Mouse (Mus musculus): ENCODE results near the gene Tmprss5. TPM values are rescaled to one million over a fixed set of nuclear protein-coding genes. Genes with fewer than 3 reads are reported as not detected.

The Tmprss5 gene
- polyA plus RNA-seq (2014; fragmentation: Nextera tagmentation; extraction: Ambion mirVana) = 1.1 and 1.2 TPM in 2 replicates

DNA sequence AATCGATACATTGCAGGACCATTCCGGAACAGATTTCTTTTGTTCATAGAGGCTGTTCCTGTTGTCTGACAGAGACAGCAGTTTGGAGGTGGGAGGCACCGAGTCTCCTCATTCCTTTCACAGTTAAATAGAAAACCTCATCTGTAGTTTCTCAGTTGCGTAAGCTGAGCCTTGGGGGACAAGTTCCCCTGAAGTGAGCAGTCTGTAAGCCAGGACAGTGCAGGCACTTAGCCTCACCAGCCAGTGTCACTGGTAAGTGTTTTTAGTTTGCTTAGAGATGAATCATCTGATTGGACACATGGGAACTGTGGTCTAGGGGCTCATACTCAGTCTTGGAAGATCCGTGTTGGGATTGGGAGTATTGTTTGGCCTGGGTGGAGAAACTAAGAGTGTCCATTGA is at the start of gene Tmprss5:
Tmprss5 (plus strand) TSS at position 154 of the 400 bp plus-strand sequence.
- H3K4me2 ChIP-seq (replicated peaks; ENCODE audit: low read depth, low read length) = no peak within 1 kb of the TSS
- no peaks in the 10 kb centered on the region for H3K9me3 ChIP-seq (ENCODE audit: control insufficient read depth, low read length)
- no peak within 1 kb of the TSS for H3K9ac ChIP-seq (ENCODE audit: low read depth, low read length)
- DNase-seq (ENCODE audit: low spot score) (peak; percentile 21), ATAC-seq (ENCODE audit: low FRiP score) (no peak)
- H3K4me1 ChIP-seq (replicated peaks; ENCODE audit: control insufficient read depth, insufficient read depth, low read length) = no peaks in the 10 kb centered on the region
- H3K27me3 ChIP-seq (ENCODE audit: control insufficient read depth, insufficient read depth, low read length) = no peaks in the 10 kb centered on the region
- no peak within 1 kb of the TSS for H3K4me3 ChIP-seq (ENCODE audit: low read depth, low read length)
- H3K36me3 ChIP-seq (ENCODE audit: control insufficient read depth, insufficient read depth, low read length) = no peaks in the 10 kb centered on the region
- H3K27ac ChIP-seq (ENCODE audit: low read depth, low read length) = no peak within 1 kb of the TSS
- WGBS = 51% methylated on average over 5 of the region's 5 CpGs

DNA sequence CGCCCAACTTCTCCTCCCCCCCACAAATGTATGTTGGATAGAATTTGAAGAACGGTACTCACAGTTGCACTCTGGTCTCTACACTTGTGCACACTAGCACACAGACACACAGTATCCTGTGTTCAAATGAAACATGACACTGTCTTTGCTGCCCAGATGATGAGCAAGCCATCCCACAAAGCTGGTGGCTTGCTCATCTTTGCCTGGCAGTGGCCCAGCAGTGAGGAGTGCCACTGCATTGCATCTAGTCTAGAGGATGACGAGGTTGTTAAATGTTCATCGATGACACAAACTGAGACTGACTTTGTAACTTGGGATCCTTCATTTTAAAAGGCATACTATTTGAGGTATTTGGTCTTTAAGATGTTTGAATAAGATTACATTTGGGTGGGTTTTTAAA is 46.3 kb upstream of the Tmprss5 start:
- H3K9me3 ChIP-seq (ENCODE audit: control insufficient read depth, low read length) = no peaks in the 10 kb centered on the region
- DNase-seq (ENCODE audit: low spot score) (no peak), ATAC-seq (ENCODE audit: low FRiP score) (no peak)
- no peak overlapping the region for H3K27ac ChIP-seq (ENCODE audit: low read depth, low read length)
- H3K4me2 ChIP-seq (replicated peaks; ENCODE audit: low read depth, low read length) = no peak overlapping the region
- no peaks in the 10 kb centered on the region for H3K27me3 ChIP-seq (ENCODE audit: control insufficient read depth, insufficient read depth, low read length)
- WGBS = 96% methylated on average over 4 of the region's 4 CpGs
- peaks cover 10% of the 10 kb centered on the region for H3K36me3 ChIP-seq (ENCODE audit: control insufficient read depth, insufficient read depth, low read length)
- H3K4me1 ChIP-seq (replicated peaks; ENCODE audit: control insufficient read depth, insufficient read depth, low read length) = no peaks in the 10 kb centered on the region
- no peak overlapping the region for H3K4me3 ChIP-seq (ENCODE audit: low read depth, low read length)
- H3K9ac ChIP-seq (ENCODE audit: low read depth, low read length) = no peak overlapping the region

DNA sequence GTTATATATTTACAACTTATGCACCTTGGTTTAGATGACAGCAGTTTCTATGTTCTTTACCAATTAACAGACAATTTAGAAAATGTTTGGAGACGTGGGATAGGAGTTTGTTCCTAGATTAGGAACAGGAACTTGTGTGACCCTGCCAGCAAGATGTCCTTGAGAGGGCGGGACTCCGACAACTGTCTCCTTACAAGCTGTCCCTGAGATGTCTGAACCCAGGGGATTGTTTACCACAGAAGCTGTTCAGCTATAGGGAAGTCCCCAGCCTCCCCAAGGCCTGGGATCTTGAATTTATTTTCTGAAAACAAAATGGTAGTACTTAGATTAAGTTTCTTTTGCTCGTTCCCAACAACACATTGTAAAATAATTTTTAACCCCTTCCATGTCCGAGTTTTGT is 30.2 kb upstream of the Tmprss5 start:
- 77% methylated on average over 5 of the region's 5 CpGs for WGBS
- no peaks in the 10 kb centered on the region for H3K36me3 ChIP-seq (ENCODE audit: control insufficient read depth, insufficient read depth, low read length)
- H3K4me2 ChIP-seq (replicated peaks; ENCODE audit: low read depth, low read length) = no peak overlapping the region
- H3K27ac ChIP-seq (ENCODE audit: low read depth, low read length) = no peak overlapping the region
- ATAC-seq (ENCODE audit: low FRiP score) (no peak), DNase-seq (ENCODE audit: low spot score) (no peak)
- H3K4me1 ChIP-seq (replicated peaks; ENCODE audit: control insufficient read depth, insufficient read depth, low read length) = no peaks in the 10 kb centered on the region
- H3K9ac ChIP-seq (ENCODE audit: low read depth, low read length) = no peak overlapping the region
- no peaks in the 10 kb centered on the region for H3K27me3 ChIP-seq (ENCODE audit: control insufficient read depth, insufficient read depth, low read length)
- no peaks in the 10 kb centered on the region for H3K9me3 ChIP-seq (ENCODE audit: control insufficient read depth, low read length)
- no peak overlapping the region for H3K4me3 ChIP-seq (ENCODE audit: low read depth, low read length)

- DNase-seq (ENCODE audit: low spot score) (peak; percentile 76), ATAC-seq (ENCODE audit: low FRiP score) (no peak)
- Histone ChIP-seq H3K36me3 (ENCODE audit: control insufficient read depth, insufficient read depth, low read length) (no peaks in the 10 kb centered on the region), H3K9ac (ENCODE audit: low read depth, low read length) (no peak overlapping the region), H3K27me3 (ENCODE audit: control insufficient read depth, insufficient read depth, low read length) (no peaks in the 10 kb centered on the region), H3K4me1 (replicated peaks; ENCODE audit: control insufficient read depth, insufficient read depth, low read length) (no peaks in the 10 kb centered on the region), H3K9me3 (ENCODE audit: control insufficient read depth, low read length) (no peaks in the 10 kb centered on the region), H3K4me2 (replicated peaks; ENCODE audit: low read depth, low read length) (no peak overlapping the region), H3K27ac (ENCODE audit: low read depth, low read length) (no peak overlapping the region), H3K4me3 (ENCODE audit: low read depth, low read length) (no peak overlapping the region)
- WGBS = 18% methylated on average over 5 of the region's 5 CpGs
These were observed 29.7 kb upstream of the Tmprss5 start for GRCm38 (mm10) chr9:49051349-49051748.

- Histone ChIP-seq H3K27ac (ENCODE audit: low read depth, low read length) (no peak overlapping the region), H3K27me3 (ENCODE audit: control insufficient read depth, insufficient read depth, low read length) (no peaks in the 10 kb centered on the region), H3K4me1 (replicated peaks; ENCODE audit: control insufficient read depth, insufficient read depth, low read length) (no peaks in the 10 kb centered on the region), H3K9me3 (ENCODE audit: control insufficient read depth, low read length) (no peaks in the 10 kb centered on the region), H3K9ac (ENCODE audit: low read depth, low read length) (no peak overlapping the region), H3K4me2 (replicated peaks; ENCODE audit: low read depth, low read length) (no peak overlapping the region), H3K36me3 (ENCODE audit: control insufficient read depth, insufficient read depth, low read length) (no peaks in the 10 kb centered on the region), H3K4me3 (ENCODE audit: low read depth, low read length) (no peak overlapping the region)
- 82% methylated on average over 3 of the region's 3 CpGs for WGBS
- DNase-seq (ENCODE audit: low spot score) (no peak), ATAC-seq (ENCODE audit: low FRiP score) (no peak)
These were observed 27.0 kb upstream of the Tmprss5 start for GRCm38 (mm10) chr9:49054028-49054427.

DNA sequence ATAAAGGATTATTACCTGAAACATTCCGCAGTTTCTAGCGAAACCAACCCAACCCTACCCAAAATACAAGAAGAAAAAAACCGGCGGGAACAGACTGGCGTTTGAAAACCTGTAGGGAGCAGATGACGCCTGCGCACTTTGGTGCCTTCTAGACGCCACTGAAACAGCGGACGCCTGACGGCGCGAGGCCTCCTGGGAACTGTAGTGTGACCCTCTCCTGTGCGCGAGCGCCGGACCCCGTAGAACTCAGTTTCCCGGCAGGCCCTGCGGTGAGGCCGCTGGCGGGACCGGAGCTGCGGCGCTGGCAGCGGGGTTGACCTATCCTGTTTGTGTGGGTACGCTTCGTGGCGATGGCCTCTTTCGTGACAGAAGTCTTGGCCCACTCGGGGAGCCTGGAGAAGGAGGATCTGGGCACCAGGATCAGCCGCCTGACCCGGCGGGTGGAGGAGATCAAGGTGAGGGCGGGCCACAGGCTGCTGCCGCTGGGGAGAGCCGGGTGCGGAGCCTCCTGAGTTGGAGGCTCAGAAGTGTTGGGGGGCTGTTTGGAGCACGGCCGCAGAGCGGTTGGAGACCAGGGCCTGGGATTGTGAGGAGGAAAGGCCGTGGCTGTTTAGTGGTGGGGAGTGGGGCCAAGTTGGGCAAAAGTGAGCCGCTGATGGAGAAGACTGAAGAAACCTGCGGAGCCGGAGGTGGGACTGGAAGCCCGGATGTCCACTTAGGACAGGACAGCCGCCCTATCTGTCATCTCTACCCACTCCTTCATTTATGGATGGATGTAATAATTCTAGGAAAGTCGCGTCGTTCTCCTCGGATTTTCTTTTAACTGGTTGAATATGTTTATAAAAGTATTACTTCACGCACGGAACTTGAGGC is 25.5 kb upstream of the Tmprss5 start, which contains the start of gene Zw10:
Zw10 (plus strand) TSS at position 281 of the 873 bp plus-strand sequence.
- WGBS = under 1% methylated on average over 53 of the region's 53 CpGs
- Histone ChIP-seq H3K4me2 (replicated peaks; ENCODE audit: low read depth, low read length) (peak within 1 kb of the TSS; percentile 62), H3K9ac (ENCODE audit: low read depth, low read length) (peak within 1 kb of the TSS; percentile 93), H3K4me3 (ENCODE audit: low read depth, low read length) (peak within 1 kb of the TSS; percentile 85), H3K9me3 (ENCODE audit: control insufficient read depth, low read length) (no peaks in the 10 kb centered on the region), H3K4me1 (replicated peaks; ENCODE audit: control insufficient read depth, insufficient read depth, low read length) (no peaks in the 10 kb centered on the region), H3K36me3 (ENCODE audit: control insufficient read depth, insufficient read depth, low read length) (no peaks in the 10 kb centered on the region), H3K27me3 (ENCODE audit: control insufficient read depth, insufficient read depth, low read length) (no peaks in the 10 kb centered on the region), H3K27ac (ENCODE audit: low read depth, low read length) (no peak within 1 kb of the TSS)
- ATAC-seq (ENCODE audit: low FRiP score) (peak; percentile 98), DNase-seq (ENCODE audit: low spot score) (peak; percentile 97)

DNA sequence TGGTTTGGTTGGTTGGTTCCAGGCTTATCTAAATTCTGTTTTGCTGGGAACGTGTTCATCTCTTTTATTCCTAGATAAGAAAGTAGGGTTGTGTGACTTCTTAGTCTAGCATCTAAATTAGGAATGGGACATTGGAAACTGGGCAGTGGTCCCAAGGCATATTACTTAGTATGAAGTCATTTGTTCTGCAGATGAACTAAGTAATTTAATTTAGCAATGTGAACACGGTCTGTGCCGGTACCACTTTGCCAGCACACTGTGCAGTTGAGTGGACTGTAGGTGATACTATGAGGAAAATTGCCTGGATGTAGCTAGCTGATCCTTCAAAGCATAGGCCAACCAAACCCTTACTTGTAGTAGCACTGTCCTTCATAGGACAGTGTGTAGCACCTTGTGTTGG is 4.2 kb upstream of the Tmprss5 start:
- Histone ChIP-seq H3K4me3 (ENCODE audit: low read depth, low read length) (no peak overlapping the region), H3K4me2 (replicated peaks; ENCODE audit: low read depth, low read length) (no peak overlapping the region), H3K36me3 (ENCODE audit: control insufficient read depth, insufficient read depth, low read length) (peaks cover 4% of the 10 kb centered on the region; the same call in 1 of the 2 replicates), H3K27ac (ENCODE audit: low read depth, low read length) (no peak overlapping the region), H3K27me3 (ENCODE audit: control insufficient read depth, insufficient read depth, low read length) (no peaks in the 10 kb centered on the region), H3K9me3 (ENCODE audit: control insufficient read depth, low read length) (no peaks in the 10 kb centered on the region), H3K9ac (ENCODE audit: low read depth, low read length) (no peak overlapping the region), H3K4me1 (replicated peaks; ENCODE audit: control insufficient read depth, insufficient read depth, low read length) (no peaks in the 10 kb centered on the region)
- 93% methylated on average over 3 of the region's 3 CpGs for WGBS
- DNase-seq (ENCODE audit: low spot score) = no peak
- ATAC-seq (ENCODE audit: low FRiP score) = no peak

GRCm38 (mm10) chr9:49081561-49081960 is 501 bp downstream of the Tmprss5 start:
- 11% methylated on average over 4 of the region's 4 CpGs for WGBS
- no peak for ATAC-seq (ENCODE audit: low FRiP score)
- H3K27me3 ChIP-seq (ENCODE audit: control insufficient read depth, insufficient read depth, low read length) = no peaks in the 10 kb centered on the region
- H3K4me1 ChIP-seq (replicated peaks; ENCODE audit: control insufficient read depth, insufficient read depth, low read length) = no peaks in the 10 kb centered on the region
- no peaks in the 10 kb centered on the region for H3K9me3 ChIP-seq (ENCODE audit: control insufficient read depth, low read length)
- no peak overlapping the region for H3K9ac ChIP-seq (ENCODE audit: low read depth, low read length)
- no peaks in the 10 kb centered on the region for H3K36me3 ChIP-seq (ENCODE audit: control insufficient read depth, insufficient read depth, low read length)
- no peak overlapping the region for H3K4me2 ChIP-seq (replicated peaks; ENCODE audit: low read depth, low read length)
- no peak overlapping the region for H3K27ac ChIP-seq (ENCODE audit: low read depth, low read length)
- no peak overlapping the region for H3K4me3 ChIP-seq (ENCODE audit: low read depth, low read length)
- peak; percentile 86 for DNase-seq (ENCODE audit: low spot score)

DNA sequence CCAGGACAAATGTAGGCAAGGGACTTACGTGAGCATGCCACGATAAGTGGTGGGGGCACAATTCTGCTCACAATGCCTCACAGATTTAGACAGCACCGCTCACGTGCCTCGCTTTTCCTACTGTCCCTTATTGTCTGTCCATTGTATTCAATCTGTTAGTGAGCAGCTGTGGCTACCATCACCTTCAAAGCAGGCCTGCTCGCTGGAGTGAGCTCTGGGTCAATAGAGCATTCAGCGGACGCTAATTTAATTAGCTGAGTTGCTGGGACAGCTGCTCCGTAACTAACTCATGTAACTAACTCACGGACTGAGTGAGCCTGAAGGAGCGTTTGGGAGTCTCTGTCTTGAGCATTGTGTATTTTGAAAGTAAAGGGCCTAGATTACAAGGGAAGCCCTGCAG is 6.3 kb downstream of the Tmprss5 start:
- no peaks in the 10 kb centered on the region for H3K36me3 ChIP-seq (ENCODE audit: control insufficient read depth, insufficient read depth, low read length)
- ATAC-seq (ENCODE audit: low FRiP score) = peak; percentile 77
- H3K27me3 ChIP-seq (ENCODE audit: control insufficient read depth, insufficient read depth, low read length) = no peaks in the 10 kb centered on the region
- WGBS = 19% methylated on average over 11 of the region's 11 CpGs
- DNase-seq (ENCODE audit: low spot score) = peak; percentile 44
- no peak overlapping the region for H3K4me2 ChIP-seq (replicated peaks; ENCODE audit: low read depth, low read length)
- H3K4me3 ChIP-seq (ENCODE audit: low read depth, low read length) = no peak overlapping the region
- H3K9me3 ChIP-seq (ENCODE audit: control insufficient read depth, low read length) = no peaks in the 10 kb centered on the region
- no peak overlapping the region for H3K9ac ChIP-seq (ENCODE audit: low read depth, low read length)
- peak overlapping the region; percentile 32; the same call in 1 of the 2 replicates for H3K27ac ChIP-seq (ENCODE audit: low read depth, low read length)
- no peaks in the 10 kb centered on the region for H3K4me1 ChIP-seq (replicated peaks; ENCODE audit: control insufficient read depth, insufficient read depth, low read length)

Measured in hindbrain, embryonic 11.5 days (tissue).